13 mouse cellular contexts compared by ENCODE assay signal in the genomic region with DNA sequence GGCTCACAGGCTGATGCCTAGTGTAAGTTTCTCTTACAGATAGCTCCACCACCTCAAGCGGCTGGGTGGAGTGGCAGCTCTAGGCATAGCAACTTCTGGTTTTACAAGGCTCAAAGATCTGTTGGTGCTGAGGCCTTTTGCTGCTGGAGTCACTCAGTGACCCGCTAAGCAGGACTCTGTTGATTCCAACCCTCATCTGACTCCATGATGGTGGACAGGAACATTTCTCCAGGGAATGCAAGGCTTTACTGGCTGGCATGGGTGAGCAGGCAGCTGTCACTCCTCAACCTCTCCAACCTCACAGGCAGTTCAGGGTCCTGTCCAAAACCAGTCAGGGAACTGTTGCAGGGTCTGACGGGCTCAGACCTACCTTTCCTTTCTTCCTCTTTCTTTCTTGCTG.
"Had no signal": no experiment of that assay in that cellular context is flagged by ENCODE, and none has a peak within 500 bp of the region (broad histone marks: within the 10 kb centered on the region; RNA-seq: fewer than 3 reads in every experiment).

No protein-coding gene starts in this region.

- ATAC-seq: intestine, postnatal 0 days; lung, postnatal 0 days had no signal

- H3K4me1 ChIP-seq: limb, embryonic 10.5 days; neural tube, embryonic 12.5 days had no signal

- H3K27ac ChIP-seq: limb, embryonic 10.5 days; liver, embryonic 15.5 days; neural tube, embryonic 12.5 days had no signal

- H3K9ac ChIP-seq: liver, embryonic 15.5 days; neural tube, embryonic 12.5 days had no signal

- H3K27me3 ChIP-seq: liver, embryonic 15.5 days; neural tube, embryonic 12.5 days had no signal

- H3K4me3 ChIP-seq: limb, embryonic 10.5 days; liver, embryonic 15.5 days; neural tube, embryonic 12.5 days had no signal

- H3K4me2 ChIP-seq: liver, embryonic 11.5 days; liver, embryonic 15.5 days; neural tube, embryonic 12.5 days had no signal

- H3K9me3 ChIP-seq: limb, embryonic 10.5 days; liver, embryonic 15.5 days; neural tube, embryonic 12.5 days had no signal

- DNase-seq: kidney, adult 8-10 months; kidney, postnatal 25 days; lung, adult 2 months; lung, postnatal 4 days; midbrain, embryonic 14.5 days; right cerebral cortex, adult 18-20 months; thymus, postnatal 4 days had no signal
